Mouse (Mus musculus) frontal cortex, postnatal 14 days (tissue): Measurements from ENCODE around the gene 2900011O08Rik.

Source experiments
- DNase-seq, 2 experiments: peaks; one replicate each; pipeline ENCODE4 v3.0.0; 2022; ENCODE audit warnings: low spot score in 2 of 2

2900011O08Rik gene

DNA sequence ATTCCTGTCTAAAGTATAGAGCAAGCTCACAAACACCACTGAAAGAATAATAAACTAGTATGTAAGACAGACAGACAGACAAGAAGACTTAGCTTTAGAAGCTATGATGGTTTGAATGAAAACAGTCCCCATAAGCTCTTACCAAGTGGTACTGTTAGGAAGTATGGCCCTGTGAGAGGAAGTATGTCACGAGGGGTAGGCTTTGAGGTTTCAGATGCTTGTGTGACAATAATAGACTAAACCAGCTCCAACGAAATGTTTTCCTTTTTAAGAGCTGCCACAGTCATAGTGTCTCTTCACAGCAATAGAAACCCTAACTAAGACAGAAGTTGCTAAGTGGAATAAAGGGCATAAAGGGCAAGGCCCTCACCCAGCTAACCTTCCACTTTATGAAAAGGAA lies 148.6 kb downstream of the 2900011O08Rik start:
- DNase-seq: no peak

DNA sequence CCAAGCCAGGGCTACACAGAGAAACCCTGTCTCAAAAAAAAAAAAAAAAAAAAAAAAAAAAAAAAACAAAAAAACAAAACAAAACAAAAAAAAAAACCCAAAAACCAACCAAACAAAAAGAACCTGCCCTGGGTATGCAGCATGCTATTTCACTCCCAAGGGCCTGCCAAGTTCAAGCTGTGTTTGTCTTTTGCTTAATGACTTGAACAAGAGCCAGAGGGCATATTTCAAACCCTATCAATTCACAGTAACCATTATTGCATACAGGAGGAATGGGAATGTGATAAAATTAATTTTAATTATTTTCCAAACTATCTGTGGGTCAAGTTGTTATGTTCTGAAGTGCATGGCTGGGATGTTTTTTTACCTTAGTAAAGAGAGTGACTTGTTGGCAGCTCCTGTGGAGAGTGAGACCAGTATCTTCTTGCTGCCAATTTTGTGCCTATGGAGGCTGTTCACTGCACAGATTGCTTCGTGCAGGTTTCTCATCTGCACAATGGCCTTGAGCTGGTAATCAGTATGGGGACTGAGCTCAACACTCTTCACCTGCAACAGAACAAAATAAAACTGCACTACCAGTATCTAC lies 151.7 kb downstream of the 2900011O08Rik start:
- no peak for DNase-seq

DNA sequence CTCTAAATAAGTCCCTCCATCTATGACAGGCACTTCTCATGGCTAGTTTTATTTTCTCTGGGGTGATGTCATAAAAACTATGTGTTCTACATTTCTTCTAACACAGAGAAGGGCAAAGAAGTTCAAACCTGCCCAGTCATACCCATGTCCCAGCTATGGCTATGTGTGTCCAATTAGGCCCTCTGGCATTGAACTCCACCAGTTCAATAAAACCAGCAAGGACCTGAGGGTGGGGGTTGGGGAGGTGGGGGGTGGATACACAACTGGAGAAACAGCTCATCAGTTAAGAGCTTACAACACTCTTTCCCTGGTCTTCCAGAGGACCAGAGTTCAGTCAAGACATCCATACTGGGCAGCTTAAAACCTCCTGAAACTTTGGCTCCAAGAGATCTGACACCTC lies 152.7 kb downstream of the 2900011O08Rik start:
- no peak for DNase-seq

DNA sequence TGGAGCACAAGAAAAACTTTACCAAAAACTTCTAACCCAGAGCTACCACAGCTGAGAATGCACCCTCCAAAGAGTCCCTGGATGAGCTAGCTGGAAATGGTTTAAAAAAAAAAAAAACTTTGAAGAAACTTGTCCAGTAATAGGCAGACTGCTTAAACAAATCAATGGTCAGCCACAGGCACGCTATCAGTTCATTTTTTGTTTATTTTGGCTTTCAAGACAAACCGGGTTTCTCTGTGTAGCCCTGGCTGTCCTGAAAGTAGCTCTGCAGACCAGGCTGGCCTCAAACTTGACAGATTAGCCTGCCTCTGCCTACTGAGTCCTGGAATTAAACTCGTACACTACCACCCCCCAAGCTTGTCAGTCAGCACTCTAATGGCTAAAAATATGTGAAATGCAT lies 156.9 kb downstream of the 2900011O08Rik start:
- DNase-seq: no peak

DNA sequence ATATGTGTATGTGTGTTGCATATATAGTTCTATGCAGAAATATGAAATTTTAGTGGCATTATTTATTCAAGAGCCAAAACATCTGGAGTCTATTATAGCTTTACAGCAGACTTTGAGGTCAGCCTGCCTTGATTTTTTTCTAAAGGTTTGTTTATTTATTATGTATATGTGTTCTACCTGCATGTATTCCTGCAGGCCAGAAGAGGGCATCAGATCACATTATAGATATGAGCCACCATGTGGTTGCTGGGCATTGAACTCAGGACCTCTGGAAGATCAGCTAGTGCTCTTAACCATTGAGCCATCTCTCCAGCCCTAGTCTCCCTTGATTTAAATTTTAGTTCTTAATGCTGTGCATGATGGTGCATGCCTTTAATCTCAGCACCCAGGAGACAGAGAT lies 161.3 kb downstream of the 2900011O08Rik start:
- DNase-seq: no peak
